Mouse (Mus musculus) hindbrain, embryonic 11.5 days (tissue): ENCODE results near the gene Ube2r2. TPM values are rescaled to one million over a fixed set of nuclear protein-coding genes. Genes with fewer than 3 reads are reported as not detected.
A peak's percentile ranks its signal among the peaks of the same experiment; 100 is the strongest.

Experiments used
- ATAC-seq: fragments of 200-750 bp; cut with Nextera tagmentation; 2 replicates; pipeline ENCODE4 v1.8.0; 2017; ENCODE audit warnings: mild to moderate bottlenecking, moderate TSS enrichment, moderate library complexity; ENCODE audit not compliant: low FRiP score
- DNase-seq: peaks from one replicate; pipeline ENCODE4 v3.0.0-alpha.2; 2015; ENCODE audit warnings: low spot score
- H3K27ac ChIP-seq: fragments of 300-500 bp; sonication (generic); 2 replicates; pipeline ENCODE4 v1.5.1; 2014; ENCODE audit warnings: mild to moderate bottlenecking, low read depth, low read length
- H3K27me3 ChIP-seq: fragments of 300-500 bp; sonication (generic); 2 replicates; pipeline ENCODE4 v1.6.1; 2014; ENCODE audit warnings: mild to moderate bottlenecking, low read length, moderate library complexity, mixed read lengths; ENCODE audit not compliant: control insufficient read depth, insufficient read depth
- H3K36me3 ChIP-seq: fragments of 300-500 bp; sonication (generic); 2 replicates; pipeline ENCODE4 v1.6.1; 2014; ENCODE audit warnings: mild to moderate bottlenecking, low read length, moderate library complexity, mixed read lengths; ENCODE audit not compliant: control insufficient read depth, insufficient read depth
- H3K4me1 ChIP-seq: fragments of 300-500 bp; sonication (generic); replicated peaks from 2 replicates; pipeline ENCODE4 v1.6.1; 2014; ENCODE audit warnings: low read length, mixed read lengths; ENCODE audit not compliant: control insufficient read depth, insufficient read depth
- H3K4me2 ChIP-seq: fragments of 300-500 bp; sonication (generic); replicated peaks from 2 replicates; pipeline ENCODE4 v1.6.1; 2014; ENCODE audit warnings: mild to moderate bottlenecking, low read depth, low read length
- H3K4me3 ChIP-seq: fragments of 300-500 bp; sonication (generic); 2 replicates; pipeline ENCODE4 v1.5.1; 2014; ENCODE audit warnings: low read depth, low read length
- H3K9ac ChIP-seq: fragments of 300-500 bp; sonication (generic); 2 replicates; pipeline ENCODE4 v1.6.1; 2014; ENCODE audit warnings: low read depth, low read length
- H3K9me3 ChIP-seq: fragments of 300-500 bp; sonication (generic); 2 replicates; pipeline ENCODE4 v1.6.1; 2016; ENCODE audit warnings: low read length; ENCODE audit not compliant: control insufficient read depth
- WGBS: fragments of 180-500 bp; shearing (Covaris S2); extraction: QIAGEN DNeasy Blood & Tissue Kit; methylation state at CpG from one replicate; pipeline ENCODE4 v1.1.7; 2014; 5-methylcytosine and 5-hydroxymethylcytosine counted together
- polyA plus RNA-seq: library from polyadenylated mRNA; unstranded; fragments of >200 nt; fragmentation: Nextera tagmentation; extraction: Ambion mirVana; gene quantifications from 2 replicates; pipeline ENCODE4 v1.2.1, GENCODE M21; 2014

Gene Ube2r2
- polyA plus RNA-seq, 1 experiment from 2014 or later: 107 TPM

DNA sequence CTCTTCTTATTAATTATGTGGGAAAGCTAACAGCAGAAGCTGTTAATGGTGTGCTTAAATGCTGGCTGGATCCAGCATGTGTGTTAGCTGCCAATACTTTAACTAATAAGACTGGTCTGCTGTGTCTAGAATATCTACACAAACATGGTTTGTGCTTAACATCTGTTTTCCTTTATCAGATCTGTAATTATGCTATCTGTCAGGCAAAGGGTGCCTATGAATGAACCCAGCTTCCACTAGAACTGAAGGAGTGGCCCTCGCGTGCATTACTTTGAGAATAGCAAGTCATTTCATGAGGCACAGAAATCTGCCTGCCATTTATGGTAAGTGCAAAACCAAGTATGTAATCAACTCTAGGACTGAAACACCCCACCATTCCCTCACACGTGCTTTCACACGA, 72.5 kb downstream of the Ube2r2 start:
- 92% methylated on average over 4 of the region's 4 CpGs for WGBS
- no peak overlapping the region for H3K4me3 ChIP-seq
- H3K27ac ChIP-seq: no peak overlapping the region
- H3K9ac ChIP-seq: no peak overlapping the region
- peaks cover 22% of the 10 kb centered on the region for H3K36me3 ChIP-seq
- no peaks in the 10 kb centered on the region for H3K4me1 ChIP-seq
- ATAC-seq: no peak
- DNase-seq: no peak
- H3K4me2 ChIP-seq: no peak overlapping the region
- no peaks in the 10 kb centered on the region for H3K9me3 ChIP-seq
- H3K27me3 ChIP-seq: no peaks in the 10 kb centered on the region

DNA sequence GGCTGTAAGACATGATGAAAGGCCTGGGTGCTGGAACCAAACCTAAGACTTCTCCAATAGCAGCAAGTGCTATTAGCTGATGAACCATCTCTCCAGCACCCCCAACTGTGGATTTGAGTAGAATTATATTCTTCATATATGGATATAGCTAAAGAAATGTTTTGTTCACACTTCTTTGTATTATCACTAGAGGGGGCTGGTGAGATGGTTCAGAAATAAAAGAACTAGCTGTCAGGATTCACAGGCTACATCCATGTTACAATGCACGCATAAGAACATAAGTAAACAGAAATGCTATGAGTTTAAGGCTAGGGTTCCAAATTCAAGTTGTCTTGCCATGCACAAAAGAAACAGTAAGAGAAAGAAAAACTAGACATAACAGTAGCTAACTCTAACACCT, 89.9 kb downstream of the Ube2r2 start:
- DNase-seq: no peak
- Histone ChIP-seq H3K36me3 (peaks cover 6% of the 10 kb centered on the region), H3K27me3 (no peaks in the 10 kb centered on the region), H3K27ac (no peak overlapping the region), H3K4me3 (no peak overlapping the region), H3K9ac (no peak overlapping the region), H3K9me3 (no peaks in the 10 kb centered on the region), H3K4me2 (no peak overlapping the region), H3K4me1 (no peaks in the 10 kb centered on the region)
- WGBS: 97% methylated on average over 1 of the region's 1 CpGs
- ATAC-seq: no peak

GRCm38 (mm10) chr4:41226351-41226750, 90.8 kb downstream of the Ube2r2 start:
- Histone ChIP-seq H3K4me1 (no peaks in the 10 kb centered on the region), H3K9ac (no peak overlapping the region), H3K4me2 (no peak overlapping the region), H3K9me3 (no peaks in the 10 kb centered on the region), H3K36me3 (peaks cover 3% of the 10 kb centered on the region), H3K27ac (no peak overlapping the region), H3K27me3 (no peaks in the 10 kb centered on the region), H3K4me3 (no peak overlapping the region)
- DNase-seq (peak; percentile 65), ATAC-seq (no peak)
- WGBS: 87% methylated on average over 3 of the region's 3 CpGs

GRCm38 (mm10) chr4:41235621-41236020, 100.1 kb downstream of the Ube2r2 start:
- no peak overlapping the region for H3K4me2 ChIP-seq
- DNase-seq (no peak), ATAC-seq (no peak)
- H3K9me3 ChIP-seq: no peaks in the 10 kb centered on the region
- H3K27ac ChIP-seq: no peak overlapping the region
- H3K36me3 ChIP-seq: peaks cover 7% of the 10 kb centered on the region; the same call in 1 of the 2 replicates
- no peaks in the 10 kb centered on the region for H3K4me1 ChIP-seq
- no peak overlapping the region for H3K9ac ChIP-seq
- H3K4me3 ChIP-seq: no peak overlapping the region
- H3K27me3 ChIP-seq: no peaks in the 10 kb centered on the region
- 91% methylated on average over 5 of the region's 5 CpGs for WGBS

DNA sequence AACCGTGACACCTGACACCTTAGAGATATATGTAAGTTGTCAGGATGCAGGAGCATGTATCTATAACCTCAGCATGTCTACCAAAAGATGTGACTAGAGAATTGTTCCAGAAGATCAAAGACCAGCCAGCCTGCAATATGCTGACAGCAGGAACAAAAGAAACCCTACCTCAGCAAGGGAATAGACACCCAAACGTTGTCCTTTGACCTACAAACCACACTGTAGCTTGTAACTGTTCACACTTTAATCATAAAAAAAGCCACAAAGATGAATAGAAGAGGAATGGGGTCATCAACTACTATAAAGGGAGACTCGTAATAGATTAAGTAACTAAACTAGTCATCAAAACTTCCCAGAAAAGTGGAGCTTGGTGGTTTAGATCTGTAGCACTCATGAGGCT, 105.4 kb downstream of the Ube2r2 start:
- Histone ChIP-seq H3K4me3 (no peak overlapping the region), H3K9me3 (no peaks in the 10 kb centered on the region), H3K27me3 (no peaks in the 10 kb centered on the region), H3K9ac (no peak overlapping the region), H3K4me2 (no peak overlapping the region), H3K4me1 (no peaks in the 10 kb centered on the region), H3K36me3 (no peaks in the 10 kb centered on the region), H3K27ac (no peak overlapping the region)
- DNase-seq (no peak), ATAC-seq (no peak)
- WGBS: 83% methylated on average over 3 of the region's 3 CpGs

Other genes with a start within 250 kb of the Ube2r2 start
- not detected in 2 replicates for gene Spink4, start 215.7 kb upstream of the Ube2r2 start, polyA plus RNA-seq
- gene Bag1, start 187.4 kb upstream of the Ube2r2 start, polyA plus RNA-seq: 259 and 262 TPM in 2 replicates
- 173 and 178 TPM in 2 replicates for gene Chmp5, start 187.3 kb upstream of the Ube2r2 start, polyA plus RNA-seq
- gene Nfx1, start 164.8 kb upstream of the Ube2r2 start, polyA plus RNA-seq: 95.7 and 105 TPM in 2 replicates
- 0.07 TPM in 1 of 2 replicates, not detected in the other for gene Aqp7, start 87.6 kb upstream of the Ube2r2 start, polyA plus RNA-seq
- gene Aqp3, start 37.6 kb upstream of the Ube2r2 start, polyA plus RNA-seq: 1.2 and 1.3 TPM in 2 replicates
- gene Nol6, start 11.3 kb upstream of the Ube2r2 start, polyA plus RNA-seq: 14.7 and 17.6 TPM in 2 replicates
- 62.2 and 66.3 TPM in 2 replicates for gene Ubap2, start 139.4 kb downstream of the Ube2r2 start, polyA plus RNA-seq
- gene Dcaf12, start 179.1 kb downstream of the Ube2r2 start, polyA plus RNA-seq: 40.3 and 55.4 TPM in 2 replicates
- gene Ubap1, start 213.3 kb downstream of the Ube2r2 start, polyA plus RNA-seq: 75.5 and 81.5 TPM in 2 replicates